Mouse (Mus musculus): ENCODE data around the gene Rec8. TPM values are rescaled to one million over a fixed set of nuclear protein-coding genes. Genes with fewer than 3 reads are reported as not detected.
A peak's percentile ranks its signal among the peaks of the same experiment; 100 is the strongest.

Gene Rec8
- polyA plus RNA-seq, 1 experiment from 2014 or later: 17.5 TPM

GRCm38 (mm10) chr14:55581981-55582681 is 35.7 kb upstream of the Rec8 start:
- no peak overlapping the region for H3K4me2 ChIP-seq
- H3K4me1 ChIP-seq (replicated peaks): peaks cover 34% of the 10 kb centered on the region
- H3K4me3 ChIP-seq: no peak overlapping the region
- H3K9me3 ChIP-seq (replicated peaks): no peaks in the 10 kb centered on the region
- 75% methylated on average over 9 of the region's 9 CpGs for WGBS
- no peak overlapping the region for H3K27ac ChIP-seq (ENCODE audit: poor library complexity, severe bottlenecking)
- H3K27me3 ChIP-seq (replicated peaks): no peaks in the 10 kb centered on the region
- H3K9ac ChIP-seq: no peak overlapping the region
- peaks cover 35% of the 10 kb centered on the region for H3K36me3 ChIP-seq
- no peak for ATAC-seq (ENCODE audit: insufficient number of reproducible peaks, low FRiP score)

GRCm38 (mm10) chr14:55584303-55584701 is 33.5 kb upstream of the Rec8 start:
- Histone ChIP-seq H3K4me2 (peak overlapping the region; percentile 96), H3K4me1 (replicated peaks) (peaks cover 20% of the 10 kb centered on the region), H3K9ac (peak overlapping the region; percentile 79; the same call in 1 of the 2 replicates), H3K9me3 (replicated peaks) (no peaks in the 10 kb centered on the region), H3K36me3 (peaks cover 44% of the 10 kb centered on the region), H3K4me3 (peak overlapping the region; percentile 72), H3K27ac (ENCODE audit: poor library complexity, severe bottlenecking) (peak overlapping the region; percentile 81; the same call in 1 of the 2 replicates), H3K27me3 (replicated peaks) (no peaks in the 10 kb centered on the region)
- ATAC-seq (ENCODE audit: insufficient number of reproducible peaks, low FRiP score): no peak
- WGBS: 33% methylated on average over 5 of the region's 5 CpGs

- peaks cover 39% of the 10 kb centered on the region for H3K36me3 ChIP-seq
- under 1% methylated on average over 43 of the region's 43 CpGs for WGBS
Observed at GRCm38 (mm10) chr14:55584702-55585565, 32.9 kb upstream of the Rec8 start, which contains the start of gene Emc9. Gene Emc9, minus strand, starts transcription at chr14:55585302.

GRCm38 (mm10) chr14:55585566-55585960 is 32.3 kb upstream of the Rec8 start:
- Histone ChIP-seq H3K27me3 (replicated peaks) (no peaks in the 10 kb centered on the region), H3K9ac (no peak overlapping the region), H3K9me3 (replicated peaks) (no peaks in the 10 kb centered on the region), H3K4me1 (replicated peaks) (peaks cover 22% of the 10 kb centered on the region), H3K27ac (ENCODE audit: poor library complexity, severe bottlenecking) (peak overlapping the region; percentile 7; the same call in 1 of the 2 replicates), H3K4me2 (peak overlapping the region; percentile 96), H3K36me3 (peaks cover 33% of the 10 kb centered on the region), H3K4me3 (0 out of 2 replicates have a peak overlapping the region, but pooled peaks have one; percentile 72)
- WGBS: 36% methylated on average over 6 of the region's 6 CpGs
- ATAC-seq (ENCODE audit: insufficient number of reproducible peaks, low FRiP score): peak; percentile 44; the same call in 1 of the 2 replicates

More at GRCm38 (mm10) chr14:55584702-55585565, 32.9 kb upstream of the Rec8 start, which contains the start of gene Emc9:
- peak within 1 kb of the TSS; percentile 81 for H3K27ac ChIP-seq (ENCODE audit: poor library complexity, severe bottlenecking)
- H3K4me1 ChIP-seq (replicated peaks): peaks cover 17% of the 10 kb centered on the region
- H3K27me3 ChIP-seq (replicated peaks): no peaks in the 10 kb centered on the region
- peak within 1 kb of the TSS; percentile 79 for H3K9ac ChIP-seq
- no peaks in the 10 kb centered on the region for H3K9me3 ChIP-seq (replicated peaks)
- peak within 1 kb of the TSS; percentile 72 for H3K4me3 ChIP-seq
- ATAC-seq (ENCODE audit: insufficient number of reproducible peaks, low FRiP score): peak; percentile 90
- peak within 1 kb of the TSS; percentile 96 for H3K4me2 ChIP-seq

- Histone ChIP-seq H3K4me2 (no peak overlapping the region), H3K4me3 (no peak overlapping the region), H3K9ac (no peak overlapping the region), H3K9me3 (replicated peaks) (no peaks in the 10 kb centered on the region), H3K27me3 (replicated peaks) (no peaks in the 10 kb centered on the region), H3K4me1 (replicated peaks) (peaks cover 22% of the 10 kb centered on the region), H3K27ac (ENCODE audit: poor library complexity, severe bottlenecking) (0 out of 2 replicates have a peak overlapping the region, but pooled peaks have one; percentile 8), H3K36me3 (peaks cover 27% of the 10 kb centered on the region)
- ATAC-seq (ENCODE audit: insufficient number of reproducible peaks, low FRiP score): no peak
- WGBS: 74% methylated on average over 2 of the region's 2 CpGs
Observed at GRCm38 (mm10) chr14:55586149-55586548, 31.7 kb upstream of the Rec8 start.

GRCm38 (mm10) chr14:55589271-55589670 is 28.6 kb upstream of the Rec8 start:
- Histone ChIP-seq H3K4me2 (no peak overlapping the region), H3K9me3 (replicated peaks) (no peaks in the 10 kb centered on the region), H3K27ac (ENCODE audit: poor library complexity, severe bottlenecking) (no peak overlapping the region), H3K27me3 (replicated peaks) (no peaks in the 10 kb centered on the region), H3K4me3 (no peak overlapping the region), H3K36me3 (peaks cover 19% of the 10 kb centered on the region), H3K9ac (no peak overlapping the region), H3K4me1 (replicated peaks) (peaks cover 37% of the 10 kb centered on the region)
- no peak for ATAC-seq (ENCODE audit: insufficient number of reproducible peaks, low FRiP score)
- 90% methylated on average over 5 of the region's 5 CpGs for WGBS

- H3K9me3 ChIP-seq (replicated peaks): no peaks in the 10 kb centered on the region
- H3K4me1 ChIP-seq (replicated peaks): peaks cover 31% of the 10 kb centered on the region
Observed at GRCm38 (mm10) chr14:55589771-55590448, 27.9 kb upstream of the Rec8 start.

GRCm38 (mm10) chr14:55590748-55591330 is 27.0 kb upstream of the Rec8 start, which contains the start of gene Psme2:
Gene Psme2, minus strand, starts transcription at chr14:55591113.
- peak within 1 kb of the TSS; percentile 98 for H3K27ac ChIP-seq (ENCODE audit: poor library complexity, severe bottlenecking)
- H3K9ac ChIP-seq: peak within 1 kb of the TSS; percentile 95
- peaks cover 26% of the 10 kb centered on the region for H3K4me1 ChIP-seq (replicated peaks)
- no peaks in the 10 kb centered on the region for H3K27me3 ChIP-seq (replicated peaks)
- ATAC-seq (ENCODE audit: insufficient number of reproducible peaks, low FRiP score): peak; percentile 95
- H3K9me3 ChIP-seq (replicated peaks): no peaks in the 10 kb centered on the region
- peak within 1 kb of the TSS; percentile 98 for H3K4me3 ChIP-seq
- under 1% methylated on average over 22 of the region's 22 CpGs for WGBS
- peaks cover 35% of the 10 kb centered on the region for H3K36me3 ChIP-seq
- peak within 1 kb of the TSS; percentile 95 for H3K4me2 ChIP-seq

More at GRCm38 (mm10) chr14:55589771-55590448, 27.9 kb upstream of the Rec8 start:
- Histone ChIP-seq H3K4me2 (peak overlapping the region; percentile 95), H3K36me3 (peaks cover 26% of the 10 kb centered on the region), H3K27me3 (replicated peaks) (no peaks in the 10 kb centered on the region), H3K4me3 (peak overlapping the region; percentile 98), H3K27ac (ENCODE audit: poor library complexity, severe bottlenecking) (peak overlapping the region; percentile 98; the same call in 1 of the 2 replicates), H3K9ac (peak overlapping the region; percentile 77)
- 86% methylated on average over 11 of the region's 11 CpGs for WGBS
- ATAC-seq (ENCODE audit: insufficient number of reproducible peaks, low FRiP score): no peak

- peak; percentile 90 for ATAC-seq (ENCODE audit: insufficient number of reproducible peaks, low FRiP score)
Observed at GRCm38 (mm10) chr14:55591331-55591891, 26.4 kb upstream of the Rec8 start, which contains the start of gene Rnf31. Gene Rnf31, plus strand, starts transcription at chr14:55591708.

GRCm38 (mm10) chr14:55592226-55592625 is 25.6 kb upstream of the Rec8 start:
- WGBS: 8% methylated on average over 16 of the region's 16 CpGs
- peaks cover 44% of the 10 kb centered on the region for H3K36me3 ChIP-seq
- peak overlapping the region; percentile 98 for H3K27ac ChIP-seq (ENCODE audit: poor library complexity, severe bottlenecking)
- H3K4me3 ChIP-seq: peak overlapping the region; percentile 98
- H3K4me2 ChIP-seq: peak overlapping the region; percentile 95
- H3K9me3 ChIP-seq (replicated peaks): no peaks in the 10 kb centered on the region
- peak overlapping the region; percentile 95 for H3K9ac ChIP-seq
- peaks cover 25% of the 10 kb centered on the region for H3K4me1 ChIP-seq (replicated peaks)
- no peak for ATAC-seq (ENCODE audit: insufficient number of reproducible peaks, low FRiP score)
- no peaks in the 10 kb centered on the region for H3K27me3 ChIP-seq (replicated peaks)

More at GRCm38 (mm10) chr14:55591331-55591891, 26.4 kb upstream of the Rec8 start, which contains the start of gene Rnf31:
- H3K9ac ChIP-seq: peak within 1 kb of the TSS; percentile 95
- H3K4me1 ChIP-seq (replicated peaks): peaks cover 25% of the 10 kb centered on the region
- H3K36me3 ChIP-seq: peaks cover 41% of the 10 kb centered on the region
- H3K9me3 ChIP-seq (replicated peaks): no peaks in the 10 kb centered on the region
- H3K4me2 ChIP-seq: peak within 1 kb of the TSS; percentile 95
- peak within 1 kb of the TSS; percentile 98 for H3K27ac ChIP-seq (ENCODE audit: poor library complexity, severe bottlenecking)
- no peaks in the 10 kb centered on the region for H3K27me3 ChIP-seq (replicated peaks)
- WGBS: under 1% methylated on average over 33 of the region's 33 CpGs
- peak within 1 kb of the TSS; percentile 98 for H3K4me3 ChIP-seq
